ENCODE assay signal across 7 mouse cellular contexts in genomic region chr10:127266112-127267091, GRCm38 (mm10). TPM values are rescaled to one million over a fixed set of nuclear protein-coding genes. Genes with fewer than 3 reads are reported as not detected.
DNase-seq lines count a peak whose midpoint lies in the region; ATAC-seq and TF ChIP-seq lines count a peak whose summit lies in the region.

Dctn2 (plus strand) TSS chr10:127266368.

- under 1% methylated on average over 68 of the region's 70 CpGs for WGBS in embryonic facial prominence, embryonic 12.5 days
- WGBS in kidney, adult 2 months: 1% methylated on average over 69 of the region's 70 CpGs
- under 1% methylated on average over 70 of the region's 70 CpGs for WGBS in limb, embryonic 12.5 days
- WGBS in midbrain, embryonic 15.5 days: 1% methylated on average over 70 of the region's 70 CpGs
- WGBS in spleen, adult 2 months: 2% methylated on average over 65 of the region's 70 CpGs

- H3K4me3 ChIP-seq in embryonic facial prominence, embryonic 12.5 days: peak within 1 kb of the TSS; percentile 84
- peak within 1 kb of the TSS; percentile 91 for H3K4me3 ChIP-seq in kidney, adult 2 months (ENCODE audit: insufficient read depth, low read depth, low read length)
- H3K4me3 ChIP-seq in limb, embryonic 12.5 days (replicated peaks): peak within 1 kb of the TSS; percentile 95
- peak within 1 kb of the TSS; percentile 92 for H3K4me3 ChIP-seq in midbrain, embryonic 15.5 days
- H3K4me3 ChIP-seq in spleen, adult 2 months (ENCODE audit: extremely low read depth, insufficient read depth, insufficient read length): peak within 1 kb of the TSS; percentile 66

- peak within 1 kb of the TSS; percentile 67 for H3K27ac ChIP-seq in embryonic facial prominence, embryonic 12.5 days
- peak within 1 kb of the TSS; percentile 78 for H3K27ac ChIP-seq in kidney, adult 2 months (ENCODE audit: insufficient read depth, low read depth, low read length)
- H3K27ac ChIP-seq in limb, embryonic 12.5 days: peak within 1 kb of the TSS; percentile 83
- H3K27ac ChIP-seq in midbrain, embryonic 15.5 days: peak within 1 kb of the TSS; percentile 93
- H3K27ac ChIP-seq in spleen, adult 2 months (ENCODE audit: insufficient read depth, low read length): peak within 1 kb of the TSS; percentile 34

- H3K9me3 ChIP-seq in embryonic facial prominence, embryonic 12.5 days: no peaks in the 10 kb centered on the region
- no peaks in the 10 kb centered on the region for H3K9me3 ChIP-seq in limb, embryonic 12.5 days
- H3K9me3 ChIP-seq in midbrain, embryonic 15.5 days: no peaks in the 10 kb centered on the region

- H3K27me3 ChIP-seq in embryonic facial prominence, embryonic 12.5 days: peaks cover 36% of the 10 kb centered on the region
- H3K27me3 ChIP-seq in kidney, adult 2 months (replicated peaks; ENCODE audit: control insufficient read depth, insufficient read depth, low read length): no peaks in the 10 kb centered on the region
- H3K27me3 ChIP-seq in limb, embryonic 12.5 days: peaks cover 33% of the 10 kb centered on the region
- H3K27me3 ChIP-seq in midbrain, embryonic 15.5 days (replicated peaks): no peaks in the 10 kb centered on the region
- peaks cover 4% of the 10 kb centered on the region; the same call in 1 of the 2 replicates for H3K27me3 ChIP-seq in spleen, adult 2 months (ENCODE audit: control insufficient read depth, insufficient read depth, low read length)

- peak; percentile 32 for TF ChIP-seq POLR2A in kidney, adult 2 months (IDR thresholded peaks at IDR 0.05; ENCODE audit: low read depth, low read length)
- TF ChIP-seq POLR2A in spleen, adult 2 months (IDR thresholded peaks at IDR 0.05; ENCODE audit: low read depth, low read length): peak; percentile 43; the same call in 1 of the 2 replicates

- DNase-seq in adrenal gland, postnatal 25 days: peak; percentile 92
- DNase-seq in heart, adult 18-20 months: peak; percentile 94 to 98
- DNase-seq in kidney, adult 2 months: peak; percentile 98
- DNase-seq in spleen, adult 2 months (ENCODE audit: low read depth in 1 of 2, low spot score in 2 of 2): peak; percentile 87 to 91

- peaks cover 21% of the 10 kb centered on the region for H3K36me3 ChIP-seq in embryonic facial prominence, embryonic 12.5 days
- no peaks in the 10 kb centered on the region for H3K36me3 ChIP-seq in kidney, adult 2 months (ENCODE audit: control insufficient read depth, insufficient read depth, low read length)
- peaks cover 28% of the 10 kb centered on the region for H3K36me3 ChIP-seq in limb, embryonic 12.5 days
- H3K36me3 ChIP-seq in midbrain, embryonic 15.5 days (replicated peaks): peaks cover 6% of the 10 kb centered on the region; the same call in 1 of the 2 replicates
- H3K36me3 ChIP-seq in spleen, adult 2 months (ENCODE audit: control insufficient read depth, insufficient read depth, low read length): no peaks in the 10 kb centered on the region

- TF ChIP-seq CTCF in kidney, adult 2 months (conservative IDR thresholded peaks at IDR 0.05; ENCODE audit: insufficient read depth, insufficient read length, low read depth, low read length): no peak
- no peak for TF ChIP-seq CTCF in spleen, adult 2 months (IDR thresholded peaks at IDR 0.05; ENCODE audit: extremely low read depth, insufficient read depth, insufficient read length, insufficient replicate concordance)

- H3K9ac ChIP-seq in embryonic facial prominence, embryonic 12.5 days: peak within 1 kb of the TSS; percentile 97
- H3K9ac ChIP-seq in limb, embryonic 12.5 days (replicated peaks): peak within 1 kb of the TSS; percentile 95
- peak within 1 kb of the TSS; percentile 100 for H3K9ac ChIP-seq in midbrain, embryonic 15.5 days

- peak within 1 kb of the TSS; percentile 96 for H3K4me2 ChIP-seq in embryonic facial prominence, embryonic 12.5 days (replicated peaks)
- peak within 1 kb of the TSS; percentile 80 for H3K4me2 ChIP-seq in limb, embryonic 12.5 days
- H3K4me2 ChIP-seq in midbrain, embryonic 15.5 days: peak within 1 kb of the TSS; percentile 63

- H3K4me1 ChIP-seq in embryonic facial prominence, embryonic 12.5 days: peaks cover 22% of the 10 kb centered on the region
- H3K4me1 ChIP-seq in kidney, adult 2 months (ENCODE audit: control insufficient read depth, insufficient read depth, low read length): peaks cover 5% of the 10 kb centered on the region
- H3K4me1 ChIP-seq in limb, embryonic 12.5 days (replicated peaks): peaks cover 29% of the 10 kb centered on the region
- H3K4me1 ChIP-seq in midbrain, embryonic 15.5 days: peaks cover 44% of the 10 kb centered on the region
- peaks cover 6% of the 10 kb centered on the region; the same call in 1 of the 2 replicates for H3K4me1 ChIP-seq in spleen, adult 2 months (ENCODE audit: control insufficient read depth, insufficient read depth, insufficient read length)

- peak; percentile 96 for ATAC-seq in embryonic facial prominence, embryonic 12.5 days (ENCODE audit: insufficient number of reproducible peaks, insufficient read depth, low FRiP score, low TSS enrichment)
- ATAC-seq in limb, embryonic 12.5 days (ENCODE audit: insufficient number of reproducible peaks, insufficient read depth, low FRiP score, low TSS enrichment, low read depth): peak; percentile 95
- peak; percentile 95 for ATAC-seq in midbrain, embryonic 15.5 days (replicated peaks)

RNA-seq across cellular contexts. Expression of gene Dctn2, which starts in this region (rescaled TPM):
- 159 and 197 TPM in 2 replicates for total RNA-seq in adrenal gland, postnatal 25 days (2021)
- 199 and 213 TPM in 2 replicates for polyA plus RNA-seq in embryonic facial prominence, embryonic 12.5 days (2016; fragmentation: Nextera tagmentation; extraction: Ambion mirVana)
- 100 to 1,000 TPM; 139 to 146 TPM for total RNA-seq in heart, adult 18-20 months (2021)
- polyA plus RNA-seq in kidney, adult 2 months (2012; rRNA removed): 181 and 184 TPM in 2 replicates
- polyA plus RNA-seq in limb, embryonic 12.5 days (2016; fragmentation: Nextera tagmentation; extraction: Ambion mirVana): 174 and 183 TPM in 2 replicates
- polyA plus RNA-seq in midbrain, embryonic 15.5 days (2015; fragmentation: Nextera tagmentation; extraction: Ambion mirVana): 355 and 362 TPM in 2 replicates
- 94.8 and 101 TPM in 2 replicates for polyA plus RNA-seq in spleen, adult 2 months (2012; rRNA removed)

Comparison
In these comparisons a context has a peak if more than half of its experiments do, and no peak if none do; other contexts are left out.
1. Peak in every context shown above with its lines: DNase-seq, ATAC-seq, H3K4me3 ChIP-seq and H3K27ac ChIP-seq.
2. H3K27ac ChIP-seq: peak in every context shown above with its lines; median percentile 93 in midbrain, embryonic 15.5 days; 83 in limb, embryonic 12.5 days; 78 in kidney, adult 2 months; 67 in embryonic facial prominence, embryonic 12.5 days; 34 in spleen, adult 2 months.